Mouse (Mus musculus) MEL (cell line): ENCODE results near the gene Fap. TPM values are rescaled to one million over a fixed set of nuclear protein-coding genes. Genes with fewer than 3 reads are reported as not detected.

ENCODE experiments used
- DNase-seq: peaks from one replicate; pipeline ENCODE4 v3.0.0; 2011; ENCODE audit warnings: low read depth, low spot score
- H3K27ac ChIP-seq: 2 replicates; pipeline ENCODE4 v1.5.1; 2012; ENCODE audit warnings: low read depth, mild to moderate bottlenecking, control low read depth, low read length, moderate library complexity; ENCODE audit not compliant: control insufficient read depth
- H3K27me3 ChIP-seq, 2 experiments: fragments of 150-350 bp in 1 of 2; sonication (generic) in 1 of 2; 2 replicates each; pipeline ENCODE4 v1.6.1; 2012; ENCODE audit warnings: low read length in 2 of 2, mild to moderate bottlenecking in 2 of 2, improper control_type of control experiment in 1 of 2, moderate library complexity in 1 of 2; ENCODE audit not compliant: insufficient read depth in 2 of 2, control insufficient read depth in 1 of 2
- H3K36me3 ChIP-seq, 2 experiments: 2 replicates each; pipeline ENCODE4 v1.6.1; 2012 to 2014; ENCODE audit warnings: low read length in 2 of 2, improper control_type of control experiment in 1 of 2, inconsistent platforms in 1 of 2, mild to moderate bottlenecking in 1 of 2; ENCODE audit not compliant: insufficient read depth in 2 of 2, control insufficient read depth in 1 of 2
- H3K4me1 ChIP-seq, 2 experiments: fragments of 150-350 bp in 1 of 2; sonication (generic) in 1 of 2; 2 replicates each; pipeline ENCODE4 v1.6.1; 2012; ENCODE audit warnings: low read length in 2 of 2, improper control_type of control experiment in 1 of 2, mild to moderate bottlenecking in 1 of 2; ENCODE audit not compliant: insufficient read depth in 2 of 2, control insufficient read depth in 1 of 2
- H3K4me3 ChIP-seq, 2 experiments: fragments of 150-350 bp in 1 of 2; sonication (generic) in 1 of 2; 2 replicates each; pipeline ENCODE4 v1.5.1; 2012; ENCODE audit warnings: low read depth in 2 of 2, low read length in 2 of 2, mild to moderate bottlenecking in 2 of 2, moderate library complexity in 2 of 2, control low read depth in 1 of 2, improper control_type of control experiment in 1 of 2; ENCODE audit not compliant: control insufficient read depth in 1 of 2, insufficient read depth in 1 of 2
- H3K79me2 ChIP-seq: 2 replicates; pipeline ENCODE4 v1.6.1; 2012; ENCODE audit warnings: mild to moderate bottlenecking, low read length, moderate library complexity; ENCODE audit not compliant: control insufficient read depth, poor library complexity, insufficient read depth
- H3K9ac ChIP-seq: 2 replicates; pipeline ENCODE4 v1.6.1; 2012; ENCODE audit warnings: low read depth, mild to moderate bottlenecking, control low read depth, low read length, moderate library complexity; ENCODE audit not compliant: control insufficient read depth, poor library complexity, severe bottlenecking
- H3K9me3 ChIP-seq: fragments of 150-350 bp; sonication (generic); replicated peaks from 2 replicates; pipeline ENCODE4 v1.6.1; 2012; ENCODE audit warnings: mild to moderate bottlenecking, low read length, improper control_type of control experiment, moderate library complexity; ENCODE audit not compliant: insufficient read depth
- BHLHE40 ChIP-seq: IDR thresholded peaks from 2 replicates; pipeline ENCODE4 v1.6.1; 2012; ENCODE audit warnings: low read depth, mild to moderate bottlenecking, inconsistent platforms, low read length, improper control_type of control experiment, borderline replicate concordance
- CHD2 ChIP-seq: IDR thresholded peaks from 2 replicates; pipeline ENCODE4 v1.6.1; 2011; ENCODE audit warnings: low read length, improper control_type of control experiment
- CTCF ChIP-seq, 3 experiments: IDR thresholded peaks in 2 of 3; conservative IDR thresholded peaks in 1 of 3; 2 replicates each; pipeline ENCODE4 v1.5.1; 2011 to 2012; ENCODE audit warnings: low read length in 3 of 3, low read depth in 2 of 3, mild to moderate bottlenecking in 2 of 3, improper control_type of control experiment in 1 of 3, inconsistent platforms in 1 of 3, mixed read lengths in 1 of 3, moderate library complexity in 1 of 3; ENCODE audit not compliant: control insufficient read depth in 1 of 3, insufficient read depth in 1 of 3, poor library complexity in 1 of 3, severe bottlenecking in 1 of 3
- E2F4 ChIP-seq: IDR thresholded peaks from 2 replicates; pipeline ENCODE4 v1.6.1; 2011; ENCODE audit warnings: low read depth, low read length, improper control_type of control experiment, borderline replicate concordance
- ELF1 ChIP-seq: IDR thresholded peaks from 2 replicates; pipeline ENCODE4 v1.6.1; 2014; ENCODE audit warnings: low read depth, mild to moderate bottlenecking, inconsistent platforms, low read length, improper control_type of control experiment, moderate library complexity
- EP300 ChIP-seq, 2 experiments: IDR thresholded peaks; 2 replicates each; pipeline ENCODE4 v1.6.1; 2011; ENCODE audit warnings: improper control_type of control experiment in 2 of 2, low read length in 2 of 2, low read depth in 1 of 2, mild to moderate bottlenecking in 1 of 2
- GABPA ChIP-seq: IDR thresholded peaks from 2 replicates; pipeline ENCODE4 v1.6.1; 2012; ENCODE audit warnings: low read depth, mild to moderate bottlenecking, inconsistent platforms, low read length, improper control_type of control experiment, moderate library complexity
- HCFC1 ChIP-seq: IDR thresholded peaks from 2 replicates; pipeline ENCODE4 v1.6.1; 2012; ENCODE audit warnings: low read depth, mild to moderate bottlenecking, inconsistent platforms, low read length, improper control_type of control experiment, moderate library complexity
- JUND ChIP-seq: IDR thresholded peaks from 2 replicates; pipeline ENCODE4 v1.6.1; 2011; ENCODE audit warnings: low read depth, mild to moderate bottlenecking, improper control_type of control experiment, low read length
- KAT2A ChIP-seq: conservative IDR thresholded peaks from 2 replicates; pipeline ENCODE4 v1.6.1; 2012; ENCODE audit warnings: low read depth, low read length, improper control_type of control experiment, inconsistent platforms
- MAFK ChIP-seq: IDR thresholded peaks from 2 replicates; pipeline ENCODE4 v1.6.1; 2011; ENCODE audit warnings: low read depth, mild to moderate bottlenecking, low read length, improper control_type of control experiment, borderline replicate concordance
- MAZ ChIP-seq: IDR thresholded peaks from 2 replicates; pipeline ENCODE4 v1.6.1; 2012; ENCODE audit warnings: low read depth, mild to moderate bottlenecking, inconsistent platforms, low read length, improper control_type of control experiment
- MEF2A ChIP-seq: IDR thresholded peaks from 2 replicates; pipeline ENCODE4 v1.6.1; 2014; ENCODE audit warnings: low read depth, mild to moderate bottlenecking, inconsistent platforms, low read length, improper control_type of control experiment; ENCODE audit not compliant: poor library complexity, insufficient replicate concordance, severe bottlenecking; ENCODE audit errors: extremely low read depth
- MXI1 ChIP-seq: IDR thresholded peaks from 2 replicates; pipeline ENCODE4 v1.6.1; 2011; ENCODE audit warnings: mild to moderate bottlenecking, low read depth, low read length, improper control_type of control experiment
- MYB ChIP-seq: IDR thresholded peaks from 2 replicates; pipeline ENCODE4 v1.6.1; 2011; ENCODE audit warnings: mild to moderate bottlenecking, low read depth, low read length, improper control_type of control experiment
- MYC ChIP-seq: IDR thresholded peaks from 2 replicates; pipeline ENCODE4 v1.6.1; 2011; ENCODE audit warnings: low read depth, mild to moderate bottlenecking, low read length, improper control_type of control experiment, moderate library complexity
- NELFE ChIP-seq: IDR thresholded peaks from 2 replicates; pipeline ENCODE4 v1.6.1; 2011; ENCODE audit warnings: low read depth, low read length, improper control_type of control experiment
- RAD21 ChIP-seq: IDR thresholded peaks from 2 replicates; pipeline ENCODE4 v1.6.1; 2011; ENCODE audit warnings: mild to moderate bottlenecking, low read depth, low read length, improper control_type of control experiment
- RCOR1 ChIP-seq: IDR thresholded peaks from 2 replicates; pipeline ENCODE4 v1.6.1; 2012; ENCODE audit warnings: low read depth, mild to moderate bottlenecking, inconsistent platforms, low read length, improper control_type of control experiment
- SMC3 ChIP-seq: IDR thresholded peaks from 2 replicates; pipeline ENCODE4 v1.6.1; 2011; ENCODE audit warnings: low read depth, low read length, improper control_type of control experiment
- USF1 ChIP-seq: IDR thresholded peaks from 2 replicates; pipeline ENCODE4 v1.6.1; 2014; ENCODE audit warnings: low read depth, mild to moderate bottlenecking, inconsistent platforms, low read length, improper control_type of control experiment, moderate library complexity
- USF2 ChIP-seq, 2 experiments: IDR thresholded peaks; 2 replicates each; pipeline ENCODE4 v1.6.1; 2011 to 2012; ENCODE audit warnings: improper control_type of control experiment in 2 of 2, low read length in 2 of 2, borderline replicate concordance in 1 of 2, inconsistent platforms in 1 of 2, low read depth in 1 of 2, mild to moderate bottlenecking in 1 of 2; ENCODE audit not compliant: insufficient read depth in 1 of 2
- ZC3H11A ChIP-seq: IDR thresholded peaks from 2 replicates; pipeline ENCODE4 v1.6.1; 2012; ENCODE audit warnings: low read depth, mild to moderate bottlenecking, inconsistent platforms, low read length, improper control_type of control experiment
- ZKSCAN1 ChIP-seq: IDR thresholded peaks from 2 replicates; pipeline ENCODE4 v1.6.1; 2012; ENCODE audit warnings: low read depth, mild to moderate bottlenecking, inconsistent platforms, low read length, improper control_type of control experiment, moderate library complexity
- polyA plus RNA-seq, 2 experiments: library from polyadenylated mRNA; stranded (reverse) in 1 of 2; unstranded in 1 of 2; fragments of >175 nt in 1 of 2; fragments of >200 nt in 1 of 2; gene quantifications; 2 replicates each; pipeline versions ENCODE4 v1.2.1 to v1.2.4; 2012; ENCODE audit warnings: low replicate concordance in 2 of 2, low read depth in 1 of 2; ENCODE audit not compliant: insufficient read length in 2 of 2, insufficient read depth in 1 of 2, missing spikeins in 1 of 2
- total RNA-seq: library from RNA; depleted of rRNA; stranded (reverse); fragments of 300-350 nt; gene quantifications from 2 replicates; pipeline ENCODE4 v1.2.3, GENCODE M21; 2012

Fap gene
- total and polyA plus RNA-seq, 3 experiments = 0.17 to 0.23 TPM; not detected in 1

DNA sequence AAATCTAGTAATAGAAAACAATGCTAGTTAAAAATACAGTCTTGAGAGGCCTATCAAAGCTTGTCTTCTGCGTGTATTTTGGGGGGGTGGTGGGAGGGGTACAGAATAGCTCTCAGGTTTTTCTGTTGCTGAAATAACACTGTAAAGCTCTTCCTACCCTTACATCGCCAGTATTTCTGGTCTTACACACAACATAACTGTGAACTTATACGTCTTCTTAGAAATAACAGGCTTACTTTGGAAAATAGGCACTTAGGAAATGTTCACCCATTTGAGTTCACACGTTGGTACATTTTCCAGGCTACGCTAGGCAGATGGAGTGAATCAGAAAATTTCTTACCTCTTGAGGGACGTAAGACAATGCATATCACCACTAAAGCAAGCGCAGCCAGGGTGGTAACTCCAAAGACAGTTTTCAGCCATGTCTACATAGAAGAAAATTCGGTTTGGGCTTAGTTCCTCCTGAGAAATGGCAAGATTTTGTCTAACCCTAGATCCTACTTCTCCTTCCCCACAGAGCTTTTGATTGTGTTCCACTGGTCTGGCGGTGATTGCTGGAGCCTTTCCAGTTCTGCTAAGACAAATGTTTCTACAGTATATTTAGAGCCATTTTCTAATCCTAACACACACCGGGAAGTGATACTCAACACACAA, 649 bp downstream of the Fap start:
- no peaks in the 10 kb centered on the region for H3K9me3 ChIP-seq
- no peak for DNase-seq
- TF ChIP-seq RAD21 (no peak), RCOR1 (no peak), HCFC1 (no peak), E2F4 (no peak), USF2 (IDR thresholded peaks at IDR 0.05; ENCODE audit: borderline replicate concordance in 1 of 2, insufficient read depth in 1 of 2, low read depth in 1 of 2, low read length in 2 of 2) (no peak), SMC3 (no peak), MXI1 (no peak), ZKSCAN1 (no peak), GABPA (no peak), MYC (no peak), ELF1 (no peak), MAZ (no peak), MEF2A (no peak), CHD2 (no peak), MAFK (no peak), ZC3H11A (no peak), EP300 (IDR thresholded peaks at IDR 0.05; ENCODE audit: low read depth in 1 of 2, low read length in 2 of 2) (no peak), USF1 (no peak), BHLHE40 (no peak), KAT2A (no peak)
- no peak overlapping the region for H3K4me3 ChIP-seq
- no peak overlapping the region for H3K9ac ChIP-seq
- no peak overlapping the region for H3K27ac ChIP-seq
- H3K27me3 ChIP-seq = no peaks in the 10 kb centered on the region
- H3K79me2 ChIP-seq = no peaks in the 10 kb centered on the region
- no peaks in the 10 kb centered on the region for H3K4me1 ChIP-seq
- no peaks in the 10 kb centered on the region for H3K36me3 ChIP-seq

DNA sequence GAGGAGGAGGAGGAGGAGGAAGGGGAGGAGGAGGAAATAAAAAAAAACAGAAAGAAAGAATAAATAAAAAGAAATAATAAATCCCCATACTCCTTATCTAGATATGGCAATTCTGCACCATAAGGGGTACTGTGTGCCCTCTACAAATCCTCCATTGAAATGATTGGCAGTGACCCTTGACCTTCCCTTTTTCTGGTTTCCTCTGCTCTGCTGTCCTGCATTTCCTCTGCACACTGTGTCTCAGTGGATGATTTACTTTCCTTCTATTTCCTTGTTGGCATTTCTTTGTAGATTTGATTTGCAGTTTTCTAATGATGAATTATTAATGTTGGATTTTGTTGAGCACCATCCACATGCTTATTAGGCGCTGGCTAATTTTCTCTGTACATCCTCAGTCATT, 9.2 kb downstream of the Fap start:
- Histone ChIP-seq H3K27ac (no peak overlapping the region), H3K9ac (no peak overlapping the region), H3K79me2 (no peaks in the 10 kb centered on the region), H3K4me1 (no peaks in the 10 kb centered on the region), H3K36me3 (no peaks in the 10 kb centered on the region), H3K9me3 (no peaks in the 10 kb centered on the region), H3K27me3 (no peaks in the 10 kb centered on the region)
- no peak for DNase-seq
- TF ChIP-seq JUND = no peak
- no peak for TF ChIP-seq KAT2A
- TF ChIP-seq MYB = no peak
- TF ChIP-seq NELFE = no peak
- no peak for TF ChIP-seq RAD21
- TF ChIP-seq ZKSCAN1 = no peak
- no peak for TF ChIP-seq USF1
- no peak for TF ChIP-seq CTCF (IDR thresholded peaks at IDR 0.05 in 2 of 3, conservative IDR thresholded peaks at IDR 0.05 in 1 of 3; ENCODE audit: control insufficient read depth in 1 of 3, insufficient read depth in 1 of 3, low read depth in 2 of 3, low read length in 3 of 3, poor library complexity in 1 of 3, severe bottlenecking in 1 of 3)
- TF ChIP-seq MXI1 = no peak
- no peak for TF ChIP-seq MEF2A
- TF ChIP-seq, all 39 proteins: peak for 0
- no peak overlapping the region for H3K4me3 ChIP-seq
